Mouse (Mus musculus) midbrain, embryonic 16.5 days (tissue): ENCODE data around the gene Moxd1. TPM values are rescaled to one million over a fixed set of nuclear protein-coding genes. Genes with fewer than 3 reads are reported as not detected.

ENCODE experiments used
- ATAC-seq: fragments of 200-750 bp; cut with Nextera tagmentation; 2 replicates; pipeline ENCODE4 v1.8.0; 2017; ENCODE audit warnings: moderate TSS enrichment
- H3K27ac ChIP-seq: fragments of 300-500 bp; sonication (generic); 2 replicates; pipeline ENCODE4 v1.5.1; 2014; ENCODE audit warnings: mild to moderate bottlenecking, low read length, mixed read lengths
- H3K27me3 ChIP-seq: fragments of 300-500 bp; sonication (generic); 2 replicates; pipeline ENCODE4 v1.6.1; 2014; ENCODE audit warnings: low read depth, low read length, mixed read lengths; ENCODE audit not compliant: control insufficient read depth, insufficient read depth
- H3K36me3 ChIP-seq: fragments of 300-500 bp; sonication (generic); 2 replicates; pipeline ENCODE4 v1.6.1; 2014; ENCODE audit warnings: mild to moderate bottlenecking, low read length, moderate library complexity, mixed read lengths; ENCODE audit not compliant: control insufficient read depth, insufficient read depth
- H3K4me1 ChIP-seq: fragments of 300-500 bp; sonication (generic); 2 replicates; pipeline ENCODE4 v1.6.1; 2014; ENCODE audit warnings: mild to moderate bottlenecking, low read length, mixed read lengths; ENCODE audit not compliant: control insufficient read depth, insufficient read depth
- H3K4me2 ChIP-seq: fragments of 300-500 bp; sonication (generic); 2 replicates; pipeline ENCODE4 v1.6.1; 2014; ENCODE audit warnings: mild to moderate bottlenecking, low read length, mixed read lengths
- H3K4me3 ChIP-seq: fragments of 300-500 bp; sonication (generic); 2 replicates; pipeline ENCODE4 v1.5.1; 2014; ENCODE audit warnings: low read depth, mild to moderate bottlenecking, low read length, moderate library complexity, mixed read lengths
- H3K9ac ChIP-seq: fragments of 300-500 bp; sonication (generic); 2 replicates; pipeline ENCODE4 v1.6.1; 2014; ENCODE audit warnings: low read depth, low read length, mixed read lengths
- H3K9me3 ChIP-seq: fragments of 300-500 bp; sonication (generic); replicated peaks from 2 replicates; pipeline ENCODE4 v1.6.1; 2014; ENCODE audit warnings: mild to moderate bottlenecking, low read length, mixed read lengths; ENCODE audit not compliant: control insufficient read depth, poor library complexity, severe bottlenecking
- WGBS: fragments of 180-500 bp; shearing (Covaris S2); extraction: QIAGEN DNeasy Blood & Tissue Kit; methylation state at CpG from one replicate; pipeline ENCODE4 v1.1.7; 2014; 5-methylcytosine and 5-hydroxymethylcytosine counted together
- polyA plus RNA-seq: library from polyadenylated mRNA; unstranded; fragments of >200 nt; fragmentation: Nextera tagmentation; extraction: Ambion mirVana; gene quantifications from 2 replicates; pipeline ENCODE4 v1.2.1, GENCODE M21; 2015

The Moxd1 gene
- polyA plus RNA-seq, 1 experiment from 2014 or later: 2.7 TPM

DNA sequence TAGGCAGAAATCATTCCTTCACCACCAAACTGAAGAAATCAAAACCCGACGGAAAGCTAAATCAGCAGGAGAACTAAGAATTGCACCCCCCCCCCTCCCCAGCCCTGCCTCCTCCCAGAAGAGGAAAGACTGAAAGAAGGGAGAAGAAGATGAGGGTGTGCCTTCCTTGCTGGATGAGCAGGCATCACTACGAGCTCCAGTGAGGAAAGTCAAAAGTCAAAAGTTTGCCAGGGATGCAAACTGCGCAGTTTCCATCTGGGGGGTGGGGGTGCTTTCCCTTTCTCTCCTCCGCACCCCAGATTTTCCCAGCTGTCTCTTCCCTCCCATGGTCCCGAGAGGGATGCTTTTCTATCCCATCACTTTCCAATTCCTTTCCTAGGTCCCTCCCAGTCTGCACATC is 406 bp upstream of the Moxd1 start:
- Histone ChIP-seq H3K27ac (no peak overlapping the region), H3K9ac (no peak overlapping the region), H3K4me2 (peak overlapping the region; percentile 96), H3K4me3 (peak overlapping the region; percentile 50), H3K27me3 (peaks cover 17% of the 10 kb centered on the region), H3K36me3 (no peaks in the 10 kb centered on the region), H3K4me1 (peaks cover 10% of the 10 kb centered on the region), H3K9me3 (no peaks in the 10 kb centered on the region)
- WGBS: 3% methylated on average over 6 of the region's 6 CpGs
- ATAC-seq: no peak

DNA sequence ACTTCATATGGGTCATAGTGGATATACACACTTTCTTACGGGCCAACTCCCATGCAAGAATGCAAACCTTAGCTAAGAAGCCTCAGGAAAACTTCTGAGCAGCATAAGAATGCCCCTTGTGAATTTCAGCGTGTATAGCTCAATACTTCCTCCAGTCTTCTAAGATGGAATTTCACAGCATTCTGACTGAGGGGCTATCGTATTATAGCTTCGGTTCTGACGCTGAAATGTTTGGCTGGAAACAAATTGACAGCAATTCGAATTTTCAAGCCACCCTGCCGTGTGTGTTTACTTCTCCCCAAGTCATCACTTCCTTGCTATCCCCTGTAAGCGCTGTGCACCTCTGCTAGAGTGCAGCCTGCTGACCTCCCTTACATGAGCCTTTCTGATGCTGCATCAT is 1.3 kb downstream of the Moxd1 start:
- H3K36me3 ChIP-seq: no peaks in the 10 kb centered on the region
- no peak overlapping the region for H3K4me3 ChIP-seq
- no peaks in the 10 kb centered on the region for H3K9me3 ChIP-seq
- H3K27me3 ChIP-seq: peaks cover 17% of the 10 kb centered on the region
- H3K9ac ChIP-seq: no peak overlapping the region
- no peak overlapping the region for H3K27ac ChIP-seq
- WGBS: 28% methylated on average over 8 of the region's 8 CpGs
- H3K4me1 ChIP-seq: peaks cover 10% of the 10 kb centered on the region
- no peak for ATAC-seq
- no peak overlapping the region for H3K4me2 ChIP-seq

- no peak overlapping the region for H3K9ac ChIP-seq
Measured at GRCm38 (mm10) chr10:24228318-24229183, 5.2 kb downstream of the Moxd1 start.

DNA sequence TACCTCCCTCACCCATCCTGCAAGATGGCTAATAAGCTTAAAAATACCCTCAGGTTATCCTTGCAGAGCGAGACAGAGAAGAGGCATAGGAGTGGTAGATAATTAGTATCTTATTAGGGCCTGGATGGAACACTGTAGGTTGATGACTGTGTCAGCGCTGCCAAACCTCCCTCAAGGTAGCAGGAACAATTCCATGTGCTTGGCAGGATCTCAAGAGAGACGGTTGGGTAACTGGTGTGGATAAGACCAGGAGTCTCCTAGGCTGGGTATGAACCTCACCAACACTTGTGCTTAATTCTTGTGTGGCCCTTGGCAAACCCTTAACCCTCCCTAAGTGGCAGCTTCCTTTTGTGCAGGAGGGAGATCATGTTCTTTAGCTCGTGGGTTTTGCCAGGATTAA is 9.0 kb downstream of the Moxd1 start:
- WGBS: 62% methylated on average over 4 of the region's 4 CpGs
- H3K9me3 ChIP-seq: no peaks in the 10 kb centered on the region
- peaks cover 6% of the 10 kb centered on the region; the same call in 1 of the 2 replicates for H3K4me1 ChIP-seq
- no peak overlapping the region for H3K4me3 ChIP-seq
- H3K4me2 ChIP-seq: no peak overlapping the region
- H3K27ac ChIP-seq: no peak overlapping the region
- H3K9ac ChIP-seq: no peak overlapping the region
- H3K36me3 ChIP-seq: no peaks in the 10 kb centered on the region
- ATAC-seq: no peak
- no peaks in the 10 kb centered on the region for H3K27me3 ChIP-seq

More at GRCm38 (mm10) chr10:24228318-24229183, 5.2 kb downstream of the Moxd1 start:
- H3K27me3 ChIP-seq: peaks cover 7% of the 10 kb centered on the region
- H3K4me2 ChIP-seq: no peak overlapping the region
- no peaks in the 10 kb centered on the region for H3K9me3 ChIP-seq
- no peak for ATAC-seq
- H3K4me1 ChIP-seq: peaks cover 2% of the 10 kb centered on the region; the same call in 1 of the 2 replicates
- H3K4me3 ChIP-seq: no peak overlapping the region
- H3K27ac ChIP-seq: no peak overlapping the region
- WGBS: 36% methylated on average over 12 of the region's 12 CpGs
- no peaks in the 10 kb centered on the region for H3K36me3 ChIP-seq

- no peak overlapping the region for H3K9ac ChIP-seq
- 39% methylated on average over 23 of the region's 23 CpGs for WGBS
- H3K36me3 ChIP-seq: no peaks in the 10 kb centered on the region
- H3K4me3 ChIP-seq: no peak overlapping the region
- ATAC-seq: 0 out of 2 replicates have a peak, but pooled peaks have one; percentile 36
- H3K9me3 ChIP-seq: peaks cover 2% of the 10 kb centered on the region; the same call in 1 of the 2 replicates
- H3K27ac ChIP-seq: no peak overlapping the region
- peak overlapping the region; percentile 43 for H3K4me2 ChIP-seq
- H3K4me1 ChIP-seq: peaks cover 6% of the 10 kb centered on the region; the same call in 1 of the 2 replicates
- no peaks in the 10 kb centered on the region for H3K27me3 ChIP-seq
Measured at GRCm38 (mm10) chr10:24235426-24236283, 12.3 kb downstream of the Moxd1 start.

DNA sequence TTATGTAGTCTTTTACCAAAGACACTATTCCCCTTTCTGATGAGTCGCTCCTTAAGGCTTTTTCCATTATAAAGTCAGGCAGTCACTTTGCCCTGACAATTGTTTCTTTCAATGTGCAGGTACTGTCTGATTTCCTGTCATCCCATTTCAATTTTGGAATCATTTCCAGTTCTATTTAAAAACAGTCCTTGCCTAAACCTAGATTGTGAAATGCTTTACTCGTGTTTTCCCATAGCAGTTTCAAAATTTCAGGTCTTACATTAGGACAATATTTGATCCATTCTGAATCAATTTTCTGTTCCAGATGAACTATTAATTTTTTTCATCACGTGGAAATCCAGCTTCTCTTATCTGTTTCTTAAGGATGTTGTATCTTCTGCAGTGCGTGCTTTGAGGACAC is 23.5 kb downstream of the Moxd1 start:
- Histone ChIP-seq H3K4me3 (no peak overlapping the region), H3K27me3 (no peaks in the 10 kb centered on the region), H3K9ac (no peak overlapping the region), H3K4me1 (no peaks in the 10 kb centered on the region), H3K4me2 (no peak overlapping the region), H3K27ac (no peak overlapping the region), H3K9me3 (no peaks in the 10 kb centered on the region), H3K36me3 (no peaks in the 10 kb centered on the region)
- 82% methylated on average over 4 of the region's 4 CpGs for WGBS
- ATAC-seq: no peak

- Histone ChIP-seq H3K4me1 (no peaks in the 10 kb centered on the region), H3K36me3 (no peaks in the 10 kb centered on the region), H3K27me3 (no peaks in the 10 kb centered on the region), H3K9me3 (no peaks in the 10 kb centered on the region), H3K27ac (no peak overlapping the region), H3K9ac (no peak overlapping the region), H3K4me2 (no peak overlapping the region), H3K4me3 (no peak overlapping the region)
- no peak for ATAC-seq
Measured at GRCm38 (mm10) chr10:24248116-24248515, 24.8 kb downstream of the Moxd1 start.

- Histone ChIP-seq H3K4me1 (no peaks in the 10 kb centered on the region), H3K9ac (no peak overlapping the region), H3K4me2 (no peak overlapping the region), H3K27ac (no peak overlapping the region), H3K9me3 (no peaks in the 10 kb centered on the region), H3K4me3 (no peak overlapping the region), H3K27me3 (no peaks in the 10 kb centered on the region), H3K36me3 (no peaks in the 10 kb centered on the region)
- no peak for ATAC-seq
Measured at GRCm38 (mm10) chr10:24251631-24252030, 28.3 kb downstream of the Moxd1 start.

DNA sequence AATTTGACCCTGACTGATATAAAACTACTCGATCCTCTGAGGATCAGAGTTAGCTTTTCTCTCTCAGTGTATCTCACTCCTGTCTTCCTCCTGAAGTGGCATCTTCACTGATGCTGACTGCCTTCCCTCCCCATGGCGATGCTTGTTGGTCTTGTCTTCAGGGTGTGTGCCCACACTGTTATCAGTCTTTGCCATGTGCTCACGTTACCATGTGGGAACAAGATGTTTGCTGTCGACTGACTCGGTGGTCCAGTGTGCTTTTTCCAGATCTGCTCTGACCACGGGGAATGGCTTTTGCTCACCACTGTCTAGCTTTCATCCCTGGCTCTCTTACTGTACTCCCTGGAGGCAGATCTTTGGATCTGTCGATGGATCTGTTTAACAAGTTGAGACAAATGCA is 34.8 kb downstream of the Moxd1 start:
- Histone ChIP-seq H3K4me1 (no peaks in the 10 kb centered on the region), H3K27me3 (no peaks in the 10 kb centered on the region), H3K27ac (no peak overlapping the region), H3K4me2 (no peak overlapping the region), H3K36me3 (no peaks in the 10 kb centered on the region), H3K9me3 (no peaks in the 10 kb centered on the region), H3K4me3 (no peak overlapping the region), H3K9ac (no peak overlapping the region)
- no peak for ATAC-seq
- WGBS: 91% methylated on average over 7 of the region's 7 CpGs
